Mouse (Mus musculus) telencephalon, adult 2 months (tissue): ENCODE results near the gene Ints14.
"Not testable (repeated sequence)": the region's sequence is repeated elsewhere in the genome, so short reads cannot be mapped to it uniquely, and the experiment has no call there.

Experiments
- DNase-seq: peaks from one replicate; pipeline ENCODE4 v3.0.0-alpha.2; 2011; ENCODE audit warnings: low read depth, low spot score

Ints14 gene

DNA sequence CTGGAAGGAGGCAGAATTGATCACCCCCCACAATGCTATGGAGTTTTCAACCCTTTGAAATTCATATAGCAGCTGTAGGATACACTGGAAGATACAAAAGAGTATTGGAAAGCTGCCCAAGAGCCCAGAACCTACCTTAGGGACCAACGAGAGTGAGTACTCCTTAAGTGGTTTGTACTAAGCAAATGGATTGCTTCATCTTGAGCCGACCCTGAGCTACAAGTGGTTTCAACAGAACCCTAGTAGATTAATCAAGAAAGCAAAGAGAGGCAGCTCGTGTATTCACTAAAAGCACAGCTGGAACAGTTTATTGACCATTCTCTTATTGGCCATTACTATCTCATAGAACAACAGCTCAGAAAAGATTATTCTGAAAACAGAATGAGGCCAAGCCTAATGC lies 58.4 kb downstream of the Ints14 start:
- no peak for DNase-seq

DNA sequence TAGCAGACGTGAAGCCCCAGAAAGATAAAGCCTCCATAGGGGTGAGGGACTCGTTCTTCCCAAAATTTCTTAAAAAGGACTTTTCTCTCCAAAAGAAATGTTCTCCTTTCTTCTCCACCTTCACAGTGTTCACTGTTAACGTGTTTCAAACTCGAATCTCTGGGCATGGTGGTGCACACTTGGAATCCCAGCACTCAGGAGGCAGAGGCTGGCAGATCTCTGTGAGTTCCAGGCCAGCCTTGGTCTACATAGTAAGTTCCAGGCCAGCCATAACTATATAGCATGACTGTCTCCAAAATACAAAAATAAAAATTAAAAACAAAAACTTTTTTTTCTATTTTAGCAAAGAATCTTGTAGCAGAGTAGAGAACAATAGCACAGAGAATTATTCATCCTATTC lies 59.4 kb downstream of the Ints14 start:
- no peak for DNase-seq

DNA sequence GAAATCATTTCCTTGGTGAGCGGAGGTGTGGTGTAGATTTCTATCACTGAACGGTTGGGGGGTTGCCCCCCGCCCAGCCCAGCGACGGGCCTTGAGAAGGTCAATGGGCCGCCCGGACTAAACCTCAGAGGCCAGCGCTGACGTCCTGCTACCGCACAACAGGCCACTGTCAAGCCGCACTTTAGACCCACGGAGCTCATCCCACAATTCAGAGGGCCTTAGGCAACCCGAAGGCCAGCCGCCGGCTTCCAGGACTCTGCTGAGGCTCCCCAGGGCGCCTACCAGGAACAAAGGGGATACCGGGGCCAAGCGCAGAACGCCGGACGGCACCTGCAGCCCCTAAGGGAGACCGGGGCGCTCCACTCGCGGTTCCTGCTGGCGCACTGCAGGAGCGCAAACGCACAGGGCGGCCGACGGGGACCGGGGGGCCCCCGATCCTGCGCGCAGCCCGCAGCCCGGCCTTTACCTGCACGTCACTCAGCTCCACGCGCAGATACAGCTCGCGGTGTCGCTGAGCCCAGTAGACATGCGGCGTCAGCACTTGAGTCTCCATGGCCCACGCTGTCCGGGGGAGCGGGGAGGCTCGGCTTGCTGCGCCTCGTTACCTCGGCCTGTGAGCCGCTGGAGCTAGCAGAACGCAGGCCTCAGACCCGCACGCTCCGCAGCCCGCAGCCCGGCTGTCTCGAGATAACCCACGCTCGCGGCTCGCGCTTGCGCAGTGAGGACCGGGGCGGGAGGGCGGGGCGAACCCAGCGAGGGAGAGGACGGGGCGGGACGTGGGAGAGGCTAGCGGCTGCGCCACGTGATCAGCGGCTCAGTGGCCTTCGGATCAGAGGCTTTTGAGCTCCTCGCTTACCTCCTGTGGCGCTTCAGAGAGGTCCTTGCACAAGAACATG lies 60.5 kb downstream of the Ints14 start, which contains the start of gene Hacd3:
Hacd3 (minus strand) TSS at position 703 of the 896 bp plus-strand sequence.
- DNase-seq, result peak; percentile 86

DNA sequence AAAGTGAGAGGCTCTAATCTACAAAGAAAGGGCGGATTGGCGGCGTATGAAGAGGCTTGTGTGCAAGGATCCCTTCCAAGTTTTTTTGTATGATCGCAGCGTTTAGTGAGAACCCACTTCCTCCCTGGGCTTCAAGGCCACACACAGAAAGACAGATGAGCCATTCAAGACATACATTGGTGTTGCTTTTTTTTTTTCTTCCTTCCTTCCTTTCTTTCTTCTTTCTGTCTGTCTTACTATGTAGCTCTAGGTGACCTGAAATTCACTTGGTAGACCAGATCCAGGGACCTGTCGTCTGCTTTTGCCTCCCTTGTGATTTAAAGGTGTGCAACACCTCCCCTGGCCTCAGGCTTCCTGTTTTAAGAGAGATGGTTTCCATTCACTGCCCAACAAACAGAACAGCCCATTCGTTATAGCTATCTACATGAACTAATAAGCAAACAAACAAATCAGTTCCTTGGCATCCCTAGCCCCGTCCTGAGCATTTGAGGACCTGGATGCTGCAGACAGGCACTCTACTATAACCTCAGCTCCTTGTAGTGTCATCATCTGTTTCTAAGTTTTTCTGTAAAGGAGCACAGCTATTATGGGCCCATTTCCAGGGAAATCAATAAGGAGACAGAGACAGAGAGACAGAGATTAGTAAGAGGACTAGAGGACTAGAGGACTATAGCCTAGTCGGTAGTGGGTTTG lies 61.3 kb downstream of the Ints14 start:
- no peak for DNase-seq

DNA sequence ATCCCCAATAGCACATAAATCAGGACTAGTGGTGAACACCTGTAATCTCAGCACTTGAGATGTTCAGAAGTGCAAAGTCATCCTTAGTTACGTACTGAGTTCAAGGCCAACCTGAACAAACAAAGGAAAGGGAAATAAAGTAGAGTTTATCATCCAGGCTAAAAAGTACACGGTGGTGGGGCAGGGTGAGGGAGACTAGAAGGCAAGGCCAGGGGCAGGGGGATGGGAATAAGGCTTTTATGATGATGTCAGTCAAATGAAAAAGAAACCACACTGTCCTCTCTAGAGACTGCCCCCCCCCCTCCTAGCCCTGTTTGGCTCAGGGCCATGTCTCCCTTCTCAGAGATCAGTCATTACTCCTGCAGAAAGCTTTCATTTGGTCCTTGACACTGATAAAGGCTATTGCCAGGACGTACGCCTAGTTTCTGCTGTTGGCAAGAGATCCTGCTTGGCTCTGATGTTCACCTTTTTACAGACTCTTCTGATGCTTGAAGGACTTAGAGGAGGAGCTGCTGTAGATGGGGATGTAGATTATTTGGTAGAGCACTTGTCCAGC lies 62.0 kb downstream of the Ints14 start:
- DNase-seq, result no peak

DNA sequence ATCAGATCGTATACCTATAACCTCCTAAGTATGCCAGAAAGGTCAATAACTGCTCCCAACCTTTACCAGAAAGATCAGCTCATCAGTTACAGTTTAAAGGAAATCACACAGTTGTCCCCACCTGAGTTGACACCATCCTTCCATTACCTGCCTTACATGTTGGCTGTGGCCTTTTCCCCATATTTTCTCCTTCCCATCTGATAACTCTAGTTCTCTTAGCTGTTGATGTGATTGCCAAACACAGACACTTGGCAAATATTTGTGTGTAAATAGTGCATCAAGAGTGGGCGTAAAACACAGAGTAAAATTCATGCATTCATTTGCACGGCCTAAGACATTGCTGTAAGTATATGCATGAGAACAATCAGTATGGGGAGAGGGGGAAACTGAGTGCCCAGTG lies 62.7 kb downstream of the Ints14 start:
- DNase-seq, result no peak

DNA sequence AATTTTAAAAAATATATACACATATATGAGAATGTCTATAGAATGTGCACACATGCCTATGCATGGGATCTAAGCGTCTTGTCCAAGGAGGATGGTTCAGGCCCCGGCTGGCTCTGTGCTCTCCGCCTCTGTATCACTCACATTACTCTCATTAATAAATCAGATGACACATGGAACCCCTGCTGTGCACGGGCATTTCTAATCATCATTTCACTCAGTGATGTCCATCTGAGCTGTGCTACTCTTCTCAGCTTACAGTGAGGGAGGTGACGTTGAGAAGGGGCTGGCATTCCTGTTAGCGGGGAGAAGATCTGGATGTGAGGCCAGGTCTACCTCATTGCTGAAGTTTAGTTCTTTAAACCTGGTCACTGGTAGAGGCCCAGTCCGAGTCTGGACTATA lies 66.5 kb downstream of the Ints14 start:
- DNase-seq, result no peak

DNA sequence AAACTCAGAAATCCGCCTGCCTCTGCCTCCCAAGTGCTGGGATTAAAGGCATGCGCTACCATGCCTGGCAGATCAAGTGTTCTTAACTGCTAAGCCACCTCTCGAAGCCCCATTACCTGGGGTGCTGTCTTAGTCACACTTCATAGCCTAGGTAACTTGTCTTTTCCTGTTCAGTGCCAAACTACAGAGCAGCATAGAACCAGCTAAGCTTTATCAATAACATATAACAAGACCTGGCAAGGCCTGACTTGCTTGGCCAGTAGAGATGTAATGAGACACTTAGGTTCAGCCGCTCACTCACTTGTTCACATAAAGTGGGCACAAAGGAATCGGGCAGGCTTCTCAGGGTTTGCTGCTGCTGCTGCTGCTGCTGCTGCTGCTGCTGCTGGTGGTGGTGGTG lies 67.6 kb downstream of the Ints14 start:
- no peak for DNase-seq

DNA sequence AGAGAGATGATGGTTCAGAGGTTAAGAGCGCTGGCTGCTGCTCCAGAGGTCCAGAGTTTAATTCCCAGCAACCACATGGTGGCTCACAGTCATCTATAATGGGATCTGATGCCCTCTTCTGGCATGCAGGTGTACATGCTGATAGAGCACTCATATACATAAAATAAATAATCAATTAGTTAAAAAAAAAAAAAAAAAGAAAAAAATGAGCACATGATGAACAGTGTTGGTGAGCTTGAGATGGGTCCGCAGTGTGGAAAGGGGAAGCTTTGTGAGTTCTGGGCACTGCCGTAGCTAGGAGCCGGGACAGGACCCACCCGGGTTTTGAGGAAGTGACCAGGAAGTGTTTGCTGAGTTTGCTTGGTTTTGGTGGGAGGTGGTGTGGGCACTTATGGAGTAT lies 70.7 kb downstream of the Ints14 start:
- not testable (repeated sequence) for DNase-seq

DNA sequence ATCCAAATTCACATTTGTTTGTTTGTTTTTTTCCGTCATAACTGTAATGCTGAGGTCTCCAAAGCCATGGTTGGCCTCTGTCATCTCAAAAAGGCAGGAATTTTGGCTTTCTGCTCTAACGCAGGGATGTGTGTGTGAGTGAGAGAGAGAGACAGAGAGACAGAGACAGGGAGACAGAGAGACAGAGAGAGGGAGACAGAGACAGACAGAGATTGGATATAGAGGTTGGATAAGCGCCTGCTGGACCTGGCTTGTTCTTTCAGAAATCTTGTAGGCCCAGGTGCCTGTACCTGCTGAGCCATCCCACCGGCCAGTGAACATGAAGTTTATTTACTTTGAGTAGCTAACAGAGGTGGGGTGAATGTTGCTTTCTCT lies 71.2 kb downstream of the Ints14 start:
- no peak for DNase-seq

DNA sequence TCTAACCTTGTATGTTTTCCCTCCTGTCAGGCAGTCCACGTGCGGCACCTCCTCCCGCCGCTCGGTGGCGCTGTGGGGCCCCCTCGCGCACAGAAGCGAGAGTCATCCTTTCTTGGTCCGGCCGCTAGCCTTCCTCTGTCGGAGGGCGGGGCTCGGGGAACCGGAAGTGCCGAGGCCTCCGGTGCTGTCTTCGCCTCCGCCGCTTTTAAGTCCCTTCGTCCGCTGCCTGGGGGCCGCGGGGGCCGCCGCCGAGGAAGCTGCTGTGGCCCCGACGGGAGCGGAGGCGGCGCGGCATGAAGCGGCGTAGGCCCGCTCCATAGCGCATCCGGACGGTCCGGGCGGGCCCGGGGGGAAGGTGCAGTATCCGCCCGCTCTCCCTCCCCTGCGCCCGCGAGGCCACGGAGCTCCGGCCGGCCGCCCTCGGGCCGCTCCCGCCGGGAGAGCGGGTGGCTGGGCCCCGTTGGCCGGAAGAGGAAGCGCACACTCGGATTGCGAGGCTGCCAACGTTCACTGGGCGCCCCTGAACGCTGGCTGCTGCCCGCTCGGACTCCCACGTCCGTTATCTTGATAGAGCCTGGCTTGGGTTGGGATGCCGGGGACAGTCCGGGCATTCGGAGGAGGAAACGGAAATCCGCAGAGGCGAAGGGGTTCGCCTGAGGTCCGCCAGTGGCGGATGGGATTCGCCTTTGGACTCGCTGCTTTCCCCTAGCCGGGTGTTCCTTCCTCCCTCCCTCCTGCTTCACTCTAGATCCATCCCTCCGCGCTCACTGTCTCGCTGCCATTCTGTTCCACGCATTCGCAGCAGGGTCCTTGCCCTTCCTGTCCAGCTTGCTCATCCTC lies 71.8 kb downstream of the Ints14 start, which contains the start of gene Dpp8:
Dpp8 (plus strand) TSS at position 146 of the 840 bp plus-strand sequence.
- peak; percentile 88 for DNase-seq

DNA sequence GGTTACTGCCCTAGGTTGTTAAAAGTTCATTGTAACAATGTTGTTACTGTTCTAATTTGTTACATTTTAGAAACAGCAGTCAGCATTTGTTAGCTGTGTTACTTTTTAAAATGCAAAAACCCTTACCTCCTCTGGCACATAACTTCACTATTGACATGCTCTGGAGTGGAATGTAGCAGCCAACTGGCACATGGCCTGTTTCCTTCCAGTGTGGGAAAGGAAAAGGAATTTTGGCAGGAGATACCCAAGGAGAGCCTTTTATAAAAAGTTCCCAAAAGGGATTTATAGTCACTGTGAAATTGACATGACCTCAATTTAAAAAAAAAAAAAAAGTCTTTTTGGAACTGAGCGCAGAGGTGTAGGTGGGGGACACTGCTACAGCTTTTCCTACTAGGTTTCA lies 75.8 kb downstream of the Ints14 start:
- DNase-seq, result no peak
